Mouse (Mus musculus) liver, postnatal 0 days (tissue): Measurements from ENCODE around the gene Taf4.

Experiments used
- CTCF ChIP-seq: sonication (generic); IDR thresholded peaks from 2 replicates; pipeline ENCODE4 v1.5.1; 2016; ENCODE audit warnings: antibody characterized with exemption, low read depth
- EP300 ChIP-seq: IDR thresholded peaks from 2 replicates; pipeline ENCODE4 v1.6.1; 2016; ENCODE audit warnings: antibody characterized with exemption, low read depth, mild to moderate bottlenecking

DNA sequence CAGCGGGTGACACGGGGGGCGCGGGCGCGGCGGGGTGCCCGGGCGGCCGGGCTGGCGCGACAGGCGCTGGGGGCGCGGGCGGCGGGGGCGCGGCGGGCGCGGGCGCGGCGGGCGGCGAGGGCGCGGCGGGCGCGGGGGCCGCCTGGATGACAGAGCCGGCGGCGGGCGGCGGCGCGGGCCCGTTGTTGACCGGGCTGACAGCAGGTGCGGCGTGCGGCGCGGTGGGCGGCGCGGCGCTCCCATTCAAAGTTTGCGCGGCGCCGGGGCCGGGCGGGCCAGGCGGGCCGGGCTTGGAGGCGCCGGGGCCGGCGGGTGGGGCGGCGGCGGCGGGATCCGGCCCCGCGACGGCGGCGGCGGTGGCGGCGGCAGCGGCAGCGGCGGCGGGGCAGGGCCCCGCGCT, 595 bp downstream of the Taf4 start:
- no peak for TF ChIP-seq CTCF
- no peak for TF ChIP-seq EP300
